Mouse (Mus musculus) A20 (cell line): ENCODE results near the gene Slx4ip.

Experiments
- DNase-seq: peaks from one replicate; pipeline ENCODE4 v3.0.0-alpha.2; 2011; ENCODE audit warnings: low read depth, low spot score

Gene Slx4ip

GRCm38 (mm10) chr2:137063829-137064228 is 172.8 kb downstream of the Slx4ip start:
- DNase-seq: no peak

GRCm38 (mm10) chr2:137064513-137064912 is 173.5 kb downstream of the Slx4ip start:
- DNase-seq: no peak

- DNase-seq: no peak
Measured at GRCm38 (mm10) chr2:137067479-137068110, 176.6 kb downstream of the Slx4ip start.

- no peak for DNase-seq
Measured at GRCm38 (mm10) chr2:137073473-137074312, 182.7 kb downstream of the Slx4ip start.

- no peak for DNase-seq
Measured at GRCm38 (mm10) chr2:137074313-137074620, 183.2 kb downstream of the Slx4ip start.

GRCm38 (mm10) chr2:137078771-137079170 is 187.8 kb downstream of the Slx4ip start:
- no peak for DNase-seq

- DNase-seq: no peak
Measured at GRCm38 (mm10) chr2:137079721-137080320, 188.8 kb downstream of the Slx4ip start.

- DNase-seq: no peak
Measured at GRCm38 (mm10) chr2:137080468-137080867, 189.4 kb downstream of the Slx4ip start.

- DNase-seq: no peak
Measured at GRCm38 (mm10) chr2:137081001-137081400, 190.0 kb downstream of the Slx4ip start.

- DNase-seq: no peak
Measured at GRCm38 (mm10) chr2:137082896-137083620, 192.0 kb downstream of the Slx4ip start.

- DNase-seq: no peak
Measured at GRCm38 (mm10) chr2:137085257-137085656, 194.2 kb downstream of the Slx4ip start.

GRCm38 (mm10) chr2:137086621-137087395 is 195.8 kb downstream of the Slx4ip start:
- no peak for DNase-seq

- no peak for DNase-seq
Measured at GRCm38 (mm10) chr2:137087705-137088104, 196.7 kb downstream of the Slx4ip start.

GRCm38 (mm10) chr2:137091766-137092522 is 200.9 kb downstream of the Slx4ip start:
- DNase-seq: no peak

- no peak for DNase-seq
Measured at GRCm38 (mm10) chr2:137092523-137093297, 201.7 kb downstream of the Slx4ip start.

- DNase-seq: no peak
Measured at GRCm38 (mm10) chr2:137093298-137093630, 202.2 kb downstream of the Slx4ip start.

- no peak for DNase-seq
Measured at GRCm38 (mm10) chr2:137094301-137094700, 203.3 kb downstream of the Slx4ip start.

GRCm38 (mm10) chr2:137096981-137097460 is 206.0 kb downstream of the Slx4ip start:
- no peak for DNase-seq

- peak; percentile 7 for DNase-seq
Measured at GRCm38 (mm10) chr2:137098269-137099035, 207.4 kb downstream of the Slx4ip start.
